Mouse (Mus musculus) mouse trophoblast stem cell (cell line): ENCODE data around the gene Tnfaip8l1.

Source experiments
- in situ Hi-C, 2 experiments: fragments of 300-500 bp; cut with MseI, MboI; formaldehyde crosslinking; loops; 2 replicates in 1 of 2; 3 replicates in 1 of 2; pipeline ENCODE4 v1.15.1; 2025

Gene Tnfaip8l1

DNA sequence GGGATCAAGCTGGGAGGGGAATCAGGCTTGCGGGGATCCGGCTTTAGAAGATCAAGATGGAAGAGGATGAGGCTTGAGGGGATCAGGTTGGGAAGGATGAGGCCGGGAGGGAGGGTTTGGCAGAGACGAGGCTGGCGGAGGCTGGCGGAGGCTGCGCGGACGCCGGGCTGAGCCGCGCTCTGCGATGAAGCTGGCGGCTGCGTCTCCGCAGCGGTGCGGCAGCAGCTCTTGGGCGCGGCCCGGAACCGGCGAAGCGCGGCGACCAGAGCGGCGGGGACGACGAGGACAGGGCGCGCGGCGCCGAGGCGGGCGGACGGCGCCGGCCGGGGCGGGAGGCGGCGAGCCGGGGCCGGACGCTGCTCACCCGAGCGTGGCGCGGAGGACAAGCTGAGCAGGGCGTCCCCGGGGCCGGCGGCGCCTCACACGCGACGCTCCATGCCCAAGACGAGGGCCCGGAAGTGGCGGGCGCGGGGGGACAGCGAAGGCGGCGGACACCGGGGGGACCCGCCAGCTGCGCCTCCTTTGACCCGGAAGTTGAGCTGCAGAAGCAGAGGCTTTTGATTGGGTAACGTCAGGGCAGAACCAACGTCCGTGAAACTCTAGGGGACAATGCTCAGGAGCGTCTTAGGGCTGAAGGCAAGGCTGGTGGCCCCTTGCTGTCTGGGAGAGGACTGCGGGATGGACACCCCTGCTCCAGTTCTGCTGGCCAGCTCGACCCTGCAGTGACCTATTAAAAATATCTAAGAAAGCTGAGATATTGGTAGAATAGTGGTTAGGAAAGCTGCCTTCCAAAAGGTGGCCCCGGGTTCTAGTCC lies 56.3 kb downstream of the Tnfaip8l1 start, which contains the start of gene Dpp9:
TSS of gene Dpp9 (minus strand) at position 529 of the 815 bp plus-strand sequence.
- in situ Hi-C loops: no loop called here

DNA sequence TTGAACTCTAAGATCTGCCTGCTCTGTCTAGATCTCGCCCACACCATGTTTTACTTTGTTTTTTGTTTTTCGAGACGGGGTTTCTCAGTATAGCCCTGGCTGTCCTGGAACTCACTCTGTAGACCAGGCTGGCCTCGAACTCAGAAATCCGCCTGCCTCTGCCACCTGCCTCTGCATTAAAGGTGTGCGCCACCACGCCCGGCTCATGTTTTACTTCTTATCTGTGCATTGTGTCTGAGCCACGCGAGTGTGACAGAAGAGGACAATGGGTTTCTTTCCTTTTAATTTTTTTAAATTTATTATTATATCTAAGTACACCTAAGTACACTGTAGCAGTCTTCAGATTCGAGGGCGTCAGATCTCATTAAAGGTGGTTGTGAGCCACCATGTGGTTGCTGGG lies 57.0 kb downstream of the Tnfaip8l1 start:
- in situ Hi-C loops: no loop called here

DNA sequence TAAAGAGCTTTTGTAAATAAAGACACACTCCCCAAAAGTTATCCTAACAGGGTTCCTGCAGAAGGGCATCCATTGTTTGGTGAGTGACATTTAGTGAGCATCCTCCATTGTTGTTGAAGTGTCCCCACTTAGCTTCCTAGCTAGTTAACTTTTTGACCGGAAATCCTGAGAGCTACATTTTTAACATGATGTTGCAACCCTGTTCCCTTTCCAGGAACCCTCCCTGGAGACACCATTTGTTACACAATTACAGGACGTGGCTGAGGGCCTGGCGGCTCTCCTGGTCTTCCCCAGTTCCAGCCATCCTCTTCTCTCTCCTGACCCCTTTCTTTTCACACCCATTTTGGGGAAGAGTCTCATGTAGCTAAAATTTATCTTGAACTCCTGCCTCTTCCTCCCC lies 57.5 kb downstream of the Tnfaip8l1 start:
- in situ Hi-C loops: no loop called here
